16 mouse cellular contexts compared by ENCODE assay signal in the genomic region with DNA sequence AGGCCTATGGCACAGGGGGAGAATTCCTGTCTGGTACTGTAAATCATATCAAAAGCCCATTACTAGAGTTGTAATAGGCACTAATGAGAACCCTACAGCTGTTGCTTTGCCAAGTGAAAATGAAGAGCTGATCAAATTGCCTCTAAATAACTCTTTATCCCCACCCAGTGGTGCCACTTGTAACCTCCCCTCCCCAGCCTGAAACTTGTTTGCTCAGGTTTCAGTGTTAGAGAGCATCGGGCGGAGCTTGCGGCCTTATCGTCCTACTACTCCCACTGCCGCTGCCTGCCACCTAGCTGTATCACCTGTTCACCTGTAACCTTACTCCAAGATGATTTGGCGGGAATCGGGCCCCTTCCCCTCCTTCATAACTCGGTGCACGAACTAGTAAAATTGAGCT. TPM values are rescaled to one million over a fixed set of nuclear protein-coding genes. Genes with fewer than 3 reads are reported as not detected.
DNase-seq lines count a peak whose midpoint lies in the region; ATAC-seq and TF ChIP-seq lines count a peak whose summit lies in the region.
"Had no signal": no experiment of that assay in that cellular context is flagged by ENCODE, and none has a peak within 500 bp of the region (broad histone marks: within the 10 kb centered on the region; RNA-seq: fewer than 3 reads in every experiment).

No protein-coding gene starts in this region.

- peak; percentile 70 for DNase-seq in liver, adult 2 months (ENCODE audit: extremely low read depth, low read depth, low spot score)
- DNase-seq in liver, embryonic 11.5 days (ENCODE audit: low spot score), result no peak
- DNase-seq in embryo, embryonic 10.5 days (ENCODE audit: low spot score), result peak; percentile 19
- DNase-seq in yolk sac, embryonic 10.5 days (ENCODE audit: low spot score), result peak; percentile 25
- no peak for DNase-seq in right cerebral cortex, postnatal 14 days
- DNase-seq: heart, adult 18-20 months; right cerebral cortex, postnatal 25 days had no signal

- peak; percentile 38; the same call in 1 of the 2 replicates for TF ChIP-seq CTCF in liver, adult 2 months (IDR thresholded peaks at IDR 0.05; ENCODE audit: low read depth, low read length)

- H3K4me1 ChIP-seq in liver, adult 2 months (ENCODE audit: control insufficient read depth, insufficient read depth, low read length), result peaks cover 10% of the 10 kb centered on the region
- H3K4me1 ChIP-seq in liver, embryonic 11.5 days (replicated peaks; ENCODE audit: control insufficient read depth, insufficient read depth, low read length), result no peaks in the 10 kb centered on the region
- H3K4me1 ChIP-seq in liver, embryonic 16.5 days (ENCODE audit: control insufficient read depth, low read depth, low read length), result no peaks in the 10 kb centered on the region
- H3K4me1 ChIP-seq in forebrain, embryonic 15.5 days, result no peaks in the 10 kb centered on the region
- H3K4me1 ChIP-seq: forebrain, embryonic 12.5 days; neural tube, embryonic 15.5 days had no signal

- no peaks in the 10 kb centered on the region for H3K9me3 ChIP-seq in liver, embryonic 11.5 days (ENCODE audit: control insufficient read depth, low read length)
- H3K9me3 ChIP-seq in liver, embryonic 16.5 days (replicated peaks; ENCODE audit: control insufficient read depth, low read length), result no peaks in the 10 kb centered on the region
- H3K9me3 ChIP-seq in forebrain, embryonic 15.5 days, result no peaks in the 10 kb centered on the region
- H3K9me3 ChIP-seq: forebrain, embryonic 12.5 days; neural tube, embryonic 15.5 days had no signal

- peak overlapping the region; percentile 76 for H3K27ac ChIP-seq in liver, adult 2 months (replicated peaks; ENCODE audit: insufficient read depth, low read depth, low read length)
- no peak overlapping the region for H3K27ac ChIP-seq in liver, embryonic 11.5 days (ENCODE audit: low read depth, low read length)
- no peak overlapping the region for H3K27ac ChIP-seq in liver, embryonic 16.5 days (ENCODE audit: low read length)
- no peak overlapping the region for H3K27ac ChIP-seq in forebrain, embryonic 15.5 days (replicated peaks)
- H3K27ac ChIP-seq: forebrain, embryonic 12.5 days; left cerebral cortex, adult 2 months; macrophage; neural tube, embryonic 15.5 days had no signal

- WGBS in liver, adult 2 months, result 11% methylated on average over 9 of the region's 9 CpGs
- 45% methylated on average over 9 of the region's 9 CpGs for WGBS in liver, embryonic 11.5 days
- 47% methylated on average over 9 of the region's 9 CpGs for WGBS in liver, embryonic 16.5 days (ENCODE audit: insufficient replicate concordance)
- WGBS in forebrain, embryonic 15.5 days, result 62% methylated on average over 9 of the region's 9 CpGs

- no peaks in the 10 kb centered on the region for H3K27me3 ChIP-seq in liver, adult 2 months (ENCODE audit: control insufficient read depth, insufficient read depth, low read length)
- H3K27me3 ChIP-seq in liver, embryonic 11.5 days (replicated peaks; ENCODE audit: control insufficient read depth, insufficient read depth, low read length), result no peaks in the 10 kb centered on the region
- no peaks in the 10 kb centered on the region for H3K27me3 ChIP-seq in liver, embryonic 16.5 days (ENCODE audit: control insufficient read depth, insufficient read depth, low read depth, low read length)
- H3K27me3 ChIP-seq in forebrain, embryonic 15.5 days, result no peaks in the 10 kb centered on the region
- H3K27me3 ChIP-seq: forebrain, embryonic 12.5 days; neural tube, embryonic 15.5 days had no signal

- H3K4me2 ChIP-seq in liver, embryonic 11.5 days, result no peak overlapping the region
- H3K4me2 ChIP-seq in liver, embryonic 16.5 days (ENCODE audit: low read depth, low read length), result no peak overlapping the region
- H3K4me2 ChIP-seq in forebrain, embryonic 15.5 days (replicated peaks), result no peak overlapping the region
- H3K4me2 ChIP-seq: forebrain, embryonic 12.5 days; neural tube, embryonic 15.5 days had no signal

- no peaks in the 10 kb centered on the region for H3K36me3 ChIP-seq in liver, adult 2 months (ENCODE audit: control insufficient read depth, insufficient read depth, low read length)
- no peaks in the 10 kb centered on the region for H3K36me3 ChIP-seq in liver, embryonic 11.5 days (ENCODE audit: control insufficient read depth, insufficient read depth, low read length)
- no peaks in the 10 kb centered on the region for H3K36me3 ChIP-seq in liver, embryonic 16.5 days (ENCODE audit: control insufficient read depth, insufficient read depth)
- H3K36me3 ChIP-seq in forebrain, embryonic 15.5 days, result no peaks in the 10 kb centered on the region
- H3K36me3 ChIP-seq: forebrain, embryonic 12.5 days; neural tube, embryonic 15.5 days had no signal

- no peak overlapping the region for H3K4me3 ChIP-seq in liver, adult 2 months (ENCODE audit: insufficient read depth, low read depth, low read length)
- H3K4me3 ChIP-seq in liver, embryonic 11.5 days (ENCODE audit: low read depth, low read length), result no peak overlapping the region
- no peak overlapping the region for H3K4me3 ChIP-seq in liver, embryonic 16.5 days (ENCODE audit: low read depth, low read length)
- no peak overlapping the region for H3K4me3 ChIP-seq in forebrain, embryonic 15.5 days
- H3K4me3 ChIP-seq: forebrain, embryonic 12.5 days; left cerebral cortex, adult 2 months; neural tube, embryonic 15.5 days had no signal

- no peak for ATAC-seq in liver, embryonic 11.5 days (replicated peaks; ENCODE audit: low FRiP score)
- ATAC-seq in liver, embryonic 16.5 days (ENCODE audit: low read depth), result peak; percentile 70
- no peak for ATAC-seq in forebrain, embryonic 15.5 days (replicated peaks)

- no peak for TF ChIP-seq POLR2A in liver, adult 2 months (IDR thresholded peaks at IDR 0.05; ENCODE audit: extremely low read depth, insufficient read depth, low read length)

- 0 out of 2 replicates have a peak overlapping the region, but pooled peaks have one; percentile 9 for H3K9ac ChIP-seq in liver, adult 2 months (ENCODE audit: low read depth, low read length)
- H3K9ac ChIP-seq in liver, embryonic 11.5 days (ENCODE audit: low read depth, low read length), result no peak overlapping the region
- no peak overlapping the region for H3K9ac ChIP-seq in liver, embryonic 16.5 days (ENCODE audit: low read depth, low read length)
- H3K9ac ChIP-seq in forebrain, embryonic 15.5 days (replicated peaks), result no peak overlapping the region
- H3K9ac ChIP-seq: forebrain, embryonic 12.5 days; neural tube, embryonic 15.5 days had no signal

- H3K79me2 ChIP-seq in liver, adult 2 months (ENCODE audit: control insufficient read depth, insufficient read depth, low read length), result no peaks in the 10 kb centered on the region

RNA-seq across cellular contexts. Expression of a gene that starts 11.9 kb away (rescaled TPM):
- total RNA-seq in liver, adult 2 months (2014; rRNA removed), result 86.2 and 110 TPM in 2 replicates
- polyA plus RNA-seq in liver, adult 2 months (2012; rRNA removed), result 54.9 and 58.7 TPM in 2 replicates
- not detected in 2 replicates for polyA plus RNA-seq in liver, embryonic 11.5 days (2014; fragmentation: Nextera tagmentation; extraction: Ambion mirVana)
- 8.3 and 12.2 TPM in 2 replicates for polyA plus RNA-seq in liver, embryonic 16.5 days (2015; fragmentation: Nextera tagmentation; extraction: Ambion mirVana)
- polyA plus RNA-seq in forebrain, embryonic 15.5 days (2015; fragmentation: Nextera tagmentation; extraction: Ambion mirVana), result 0.10 TPM in 1 of 2 replicates, not detected in the other
- total RNA-seq: hematopoietic stem cell, adult 5-6 weeks; left cerebral cortex, adult 2 months; midbrain, postnatal 0 days had no signal
- polyA plus RNA-seq: cortical plate, adult 2 months; forebrain, embryonic 12.5 days; neural tube, embryonic 15.5 days had no signal

RNA-seq across cellular contexts. Expression of a gene that starts 42.6 kb away (rescaled TPM):
- 2.2 and 11.4 TPM in 2 replicates for total RNA-seq in liver, adult 2 months (2014; rRNA removed)
- 2.9 and 3.0 TPM in 2 replicates for polyA plus RNA-seq in liver, adult 2 months (2012; rRNA removed)
- 5.6 and 6.3 TPM in 2 replicates for polyA plus RNA-seq in liver, embryonic 11.5 days (2014; fragmentation: Nextera tagmentation; extraction: Ambion mirVana)
- 1.7 and 1.9 TPM in 2 replicates for polyA plus RNA-seq in liver, embryonic 16.5 days (2015; fragmentation: Nextera tagmentation; extraction: Ambion mirVana)
- polyA plus RNA-seq in forebrain, embryonic 15.5 days (2015; fragmentation: Nextera tagmentation; extraction: Ambion mirVana), result 15.8 and 16.5 TPM in 2 replicates

RNA-seq across cellular contexts. Expression of a gene that starts 52.3 kb away (rescaled TPM):
- total RNA-seq in liver, adult 2 months (2014; rRNA removed), result 861 and 1,157 TPM in 2 replicates
- polyA plus RNA-seq in liver, adult 2 months (2012; rRNA removed), result 473 and 533 TPM in 2 replicates
- polyA plus RNA-seq in liver, embryonic 11.5 days (2014; fragmentation: Nextera tagmentation; extraction: Ambion mirVana), result 260 and 303 TPM in 2 replicates
- polyA plus RNA-seq in liver, embryonic 16.5 days (2015; fragmentation: Nextera tagmentation; extraction: Ambion mirVana), result 102 and 122 TPM in 2 replicates
- 113 and 122 TPM in 2 replicates for polyA plus RNA-seq in forebrain, embryonic 15.5 days (2015; fragmentation: Nextera tagmentation; extraction: Ambion mirVana)

RNA-seq across cellular contexts. Expression of a gene that starts 55.1 kb away (rescaled TPM):
- 18.5 and 48.4 TPM in 2 replicates for total RNA-seq in liver, adult 2 months (2014; rRNA removed)
- polyA plus RNA-seq in liver, adult 2 months (2012; rRNA removed), result 34.7 and 40.5 TPM in 2 replicates
- 1.3 and 1.4 TPM in 2 replicates for polyA plus RNA-seq in liver, embryonic 11.5 days (2014; fragmentation: Nextera tagmentation; extraction: Ambion mirVana)
- 2.2 and 2.8 TPM in 2 replicates for polyA plus RNA-seq in liver, embryonic 16.5 days (2015; fragmentation: Nextera tagmentation; extraction: Ambion mirVana)
- 0.13 and 0.19 TPM in 2 replicates for polyA plus RNA-seq in forebrain, embryonic 15.5 days (2015; fragmentation: Nextera tagmentation; extraction: Ambion mirVana)
- total RNA-seq: midbrain, postnatal 0 days had no signal
- polyA plus RNA-seq: macrophage had no signal

Comparison
In these comparisons a context has a peak if more than half of its experiments do, and no peak if none do; other contexts are left out.
1. DNase-seq: peak in liver, adult 2 months (single experiment), embryo, embryonic 10.5 days (single experiment) and yolk sac, embryonic 10.5 days (single experiment); none in liver, embryonic 11.5 days (single experiment) and right cerebral cortex, postnatal 14 days (single experiment).